Mouse (Mus musculus): Measurements from ENCODE around the gene Vapa. TPM values are rescaled to one million over a fixed set of nuclear protein-coding genes. Genes with fewer than 3 reads are reported as not detected.

Vapa gene
- polyA plus RNA-seq, 1 experiment from 2014 or later, result 204 TPM

- H3K4me3 ChIP-seq (replicated peaks), result no peak overlapping the region
- H3K4me1 ChIP-seq, result 0 out of 2 replicates have a peak, but pooled peaks cover 4% of the 10 kb centered on the region
- H3K27ac ChIP-seq, result no peak overlapping the region
- H3K4me2 ChIP-seq, result no peak overlapping the region
- no peaks in the 10 kb centered on the region for H3K27me3 ChIP-seq (replicated peaks)
- H3K9ac ChIP-seq, result no peak overlapping the region
- H3K36me3 ChIP-seq, result no peaks in the 10 kb centered on the region
- 31% methylated on average over 3 of the region's 3 CpGs for WGBS
- H3K9me3 ChIP-seq, result no peaks in the 10 kb centered on the region
- ATAC-seq (ENCODE audit: insufficient read depth, low FRiP score, low read depth), result no peak
Observed at GRCm38 (mm10) chr17:65615678-65616077, 2.3 kb upstream of the Vapa start.

GRCm38 (mm10) chr17:65614431-65614830 is 1.1 kb upstream of the Vapa start:
- peak overlapping the region; percentile 61 for H3K4me2 ChIP-seq
- peak overlapping the region; percentile 99 for H3K27ac ChIP-seq
- peaks cover 5% of the 10 kb centered on the region; the same call in 1 of the 2 replicates for H3K4me1 ChIP-seq
- peak overlapping the region; percentile 49; the same call in 1 of the 2 replicates for H3K9ac ChIP-seq
- no peaks in the 10 kb centered on the region for H3K27me3 ChIP-seq (replicated peaks)
- ATAC-seq (ENCODE audit: insufficient read depth, low FRiP score, low read depth), result no peak
- WGBS, result 2% methylated on average over 9 of the region's 9 CpGs
- peak overlapping the region; percentile 86 for H3K4me3 ChIP-seq (replicated peaks)
- H3K9me3 ChIP-seq, result no peaks in the 10 kb centered on the region
- H3K36me3 ChIP-seq, result no peaks in the 10 kb centered on the region

- ATAC-seq (ENCODE audit: insufficient read depth, low FRiP score, low read depth), result peak; percentile 57
- H3K27me3 ChIP-seq (replicated peaks), result no peaks in the 10 kb centered on the region
- peak overlapping the region; percentile 58; the same call in 1 of the 2 replicates for H3K4me2 ChIP-seq
- WGBS, result under 1% methylated on average over 38 of the region's 42 CpGs
- peak overlapping the region; percentile 98 for H3K9ac ChIP-seq
- H3K4me3 ChIP-seq (replicated peaks), result peak overlapping the region; percentile 86
- no peaks in the 10 kb centered on the region for H3K36me3 ChIP-seq
- H3K9me3 ChIP-seq, result no peaks in the 10 kb centered on the region
- H3K4me1 ChIP-seq, result peaks cover 8% of the 10 kb centered on the region
- H3K27ac ChIP-seq, result peak overlapping the region; percentile 99
Observed at GRCm38 (mm10) chr17:65613142-65613462, 253 bp downstream of the Vapa start.

- WGBS, result under 1% methylated on average over 64 of the region's 91 CpGs
Observed at GRCm38 (mm10) chr17:65612391-65613141, 789 bp downstream of the Vapa start.

GRCm38 (mm10) chr17:65611721-65612120 is 1.6 kb downstream of the Vapa start:
- ATAC-seq (ENCODE audit: insufficient read depth, low FRiP score, low read depth), result no peak
- WGBS, result 5% methylated on average over 4 of the region's 4 CpGs
- peak overlapping the region; percentile 86 for H3K4me3 ChIP-seq (replicated peaks)
- no peak overlapping the region for H3K9ac ChIP-seq
- H3K9me3 ChIP-seq, result no peaks in the 10 kb centered on the region
- H3K36me3 ChIP-seq, result no peaks in the 10 kb centered on the region
- H3K27me3 ChIP-seq (replicated peaks), result no peaks in the 10 kb centered on the region
- peaks cover 17% of the 10 kb centered on the region for H3K4me1 ChIP-seq
- H3K27ac ChIP-seq, result no peak overlapping the region
- H3K4me2 ChIP-seq, result peak overlapping the region; percentile 58

More at GRCm38 (mm10) chr17:65612391-65613141, 789 bp downstream of the Vapa start:
- Histone ChIP-seq H3K27ac (peak overlapping the region; percentile 99), H3K9ac (peak overlapping the region; percentile 98), H3K4me2 (peak overlapping the region; percentile 58), H3K4me1 (peaks cover 13% of the 10 kb centered on the region), H3K4me3 (replicated peaks) (peak overlapping the region; percentile 86), H3K9me3 (no peaks in the 10 kb centered on the region), H3K27me3 (replicated peaks) (no peaks in the 10 kb centered on the region), H3K36me3 (no peaks in the 10 kb centered on the region)
- ATAC-seq (ENCODE audit: insufficient read depth, low FRiP score, low read depth), result peak; percentile 16

- Histone ChIP-seq H3K9ac (no peak overlapping the region), H3K4me1 (peaks cover 24% of the 10 kb centered on the region), H3K9me3 (no peaks in the 10 kb centered on the region), H3K36me3 (no peaks in the 10 kb centered on the region), H3K4me2 (no peak overlapping the region), H3K27me3 (replicated peaks) (no peaks in the 10 kb centered on the region), H3K4me3 (replicated peaks) (no peak overlapping the region), H3K27ac (no peak overlapping the region)
- ATAC-seq (ENCODE audit: insufficient read depth, low FRiP score, low read depth), result no peak
- whole genome bisulfite sequencing, result 59% methylated on average over 5 of the region's 5 CpGs
Observed at GRCm38 (mm10) chr17:65608743-65609142, 4.6 kb downstream of the Vapa start.

GRCm38 (mm10) chr17:65608312-65608687 is 5.1 kb downstream of the Vapa start:
- Histone ChIP-seq H3K36me3 (no peaks in the 10 kb centered on the region), H3K9ac (no peak overlapping the region), H3K4me3 (replicated peaks) (no peak overlapping the region), H3K27me3 (replicated peaks) (no peaks in the 10 kb centered on the region), H3K9me3 (no peaks in the 10 kb centered on the region), H3K4me2 (0 out of 2 replicates have a peak overlapping the region, but pooled peaks have one; percentile 21), H3K4me1 (peaks cover 24% of the 10 kb centered on the region), H3K27ac (no peak overlapping the region)
- 72% methylated on average over 2 of the region's 2 CpGs for WGBS
- no peak for ATAC-seq (ENCODE audit: insufficient read depth, low FRiP score, low read depth)

- WGBS, result 44% methylated on average over 7 of the region's 7 CpGs
- Histone ChIP-seq H3K27ac (0 out of 2 replicates have a peak overlapping the region, but pooled peaks have one; percentile 7), H3K4me3 (replicated peaks) (no peak overlapping the region), H3K4me1 (peaks cover 24% of the 10 kb centered on the region), H3K9ac (no peak overlapping the region), H3K27me3 (replicated peaks) (no peaks in the 10 kb centered on the region), H3K4me2 (0 out of 2 replicates have a peak overlapping the region, but pooled peaks have one; percentile 21), H3K9me3 (no peaks in the 10 kb centered on the region), H3K36me3 (no peaks in the 10 kb centered on the region)
- no peak for ATAC-seq (ENCODE audit: insufficient read depth, low FRiP score, low read depth)
Observed at GRCm38 (mm10) chr17:65607574-65608311, 5.6 kb downstream of the Vapa start.

GRCm38 (mm10) chr17:65606014-65606413 is 7.3 kb downstream of the Vapa start:
- H3K9ac ChIP-seq, result no peak overlapping the region
- H3K9me3 ChIP-seq, result no peaks in the 10 kb centered on the region
- no peak overlapping the region for H3K4me2 ChIP-seq
- peaks cover 22% of the 10 kb centered on the region for H3K4me1 ChIP-seq
- no peak overlapping the region for H3K4me3 ChIP-seq (replicated peaks)
- 80% methylated on average over 4 of the region's 4 CpGs for WGBS
- no peaks in the 10 kb centered on the region for H3K27me3 ChIP-seq (replicated peaks)
- no peak overlapping the region for H3K27ac ChIP-seq
- no peaks in the 10 kb centered on the region for H3K36me3 ChIP-seq
- ATAC-seq (ENCODE audit: insufficient read depth, low FRiP score, low read depth), result peak; percentile 65; the same call in 1 of the 2 replicates

GRCm38 (mm10) chr17:65604892-65605291 is 8.5 kb downstream of the Vapa start:
- H3K4me3 ChIP-seq (replicated peaks), result no peak overlapping the region
- no peak overlapping the region for H3K4me2 ChIP-seq
- no peaks in the 10 kb centered on the region for H3K27me3 ChIP-seq (replicated peaks)
- no peak for ATAC-seq (ENCODE audit: insufficient read depth, low FRiP score, low read depth)
- no peaks in the 10 kb centered on the region for H3K36me3 ChIP-seq
- H3K9me3 ChIP-seq, result no peaks in the 10 kb centered on the region
- H3K27ac ChIP-seq, result no peak overlapping the region
- H3K4me1 ChIP-seq, result peaks cover 21% of the 10 kb centered on the region
- H3K9ac ChIP-seq, result no peak overlapping the region

- no peaks in the 10 kb centered on the region for H3K27me3 ChIP-seq (replicated peaks)
- no peak overlapping the region for H3K9ac ChIP-seq
- no peaks in the 10 kb centered on the region for H3K9me3 ChIP-seq
- H3K36me3 ChIP-seq, result no peaks in the 10 kb centered on the region
- no peak overlapping the region for H3K4me3 ChIP-seq (replicated peaks)
- no peak for ATAC-seq (ENCODE audit: insufficient read depth, low FRiP score, low read depth)
- H3K4me2 ChIP-seq, result no peak overlapping the region
- H3K4me1 ChIP-seq, result peaks cover 18% of the 10 kb centered on the region
- H3K27ac ChIP-seq, result no peak overlapping the region
Observed at GRCm38 (mm10) chr17:65604315-65604714, 9.0 kb downstream of the Vapa start.

GRCm38 (mm10) chr17:65597857-65598486 is 15.4 kb downstream of the Vapa start:
- ATAC-seq (ENCODE audit: insufficient read depth, low FRiP score, low read depth), result no peak
- WGBS, result 70% methylated on average over 3 of the region's 3 CpGs
- peaks cover under 1% of the 10 kb centered on the region; the same call in 1 of the 2 replicates for H3K36me3 ChIP-seq
- H3K9me3 ChIP-seq, result no peaks in the 10 kb centered on the region
- no peak overlapping the region for H3K4me3 ChIP-seq (replicated peaks)
- no peaks in the 10 kb centered on the region for H3K27me3 ChIP-seq (replicated peaks)
- H3K4me2 ChIP-seq, result no peak overlapping the region
- H3K9ac ChIP-seq, result no peak overlapping the region
- no peak overlapping the region for H3K27ac ChIP-seq
- peaks cover 8% of the 10 kb centered on the region; the same call in 1 of the 2 replicates for H3K4me1 ChIP-seq
